Mouse (Mus musculus) lung, adult 2 months (tissue): ENCODE data around the gene Hhat.

Source experiments
- CTCF ChIP-seq: fragments of 200-500 bp; IDR thresholded peaks from 2 replicates; pipeline ENCODE4 v1.5.1; 2011; ENCODE audit warnings: mild to moderate bottlenecking, low read length, control low read depth; ENCODE audit not compliant: insufficient read depth
- POLR2A ChIP-seq: fragments of 200-500 bp; IDR thresholded peaks from 2 replicates; pipeline ENCODE4 v1.6.1; 2011; ENCODE audit warnings: low read depth, mild to moderate bottlenecking, control low read depth, low read length, borderline replicate concordance; ENCODE audit errors: extremely low read depth

DNA sequence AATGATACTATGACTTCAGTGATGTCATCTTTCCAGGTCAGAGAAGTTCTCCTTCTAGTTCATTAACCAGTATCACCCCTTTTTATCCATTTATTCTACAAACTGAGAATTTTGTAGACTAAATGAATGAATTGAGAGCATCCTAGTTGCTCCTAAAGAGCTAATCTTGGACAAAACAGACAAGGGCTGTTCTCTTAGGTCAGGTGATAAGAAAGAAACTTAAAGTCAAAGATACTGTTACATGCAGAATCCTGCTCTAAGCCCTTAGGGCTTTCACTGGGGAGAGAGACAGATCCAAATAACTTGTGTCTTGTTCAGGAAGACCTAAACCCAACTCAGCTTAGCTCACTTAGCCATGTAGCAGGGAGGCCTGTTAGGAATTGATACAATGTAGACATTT is 268.2 kb downstream of the Hhat start:
- no peak for TF ChIP-seq CTCF
- no peak for TF ChIP-seq POLR2A
